Comparison of ENCODE assay signal across 8 mouse cellular contexts in the genomic region with DNA sequence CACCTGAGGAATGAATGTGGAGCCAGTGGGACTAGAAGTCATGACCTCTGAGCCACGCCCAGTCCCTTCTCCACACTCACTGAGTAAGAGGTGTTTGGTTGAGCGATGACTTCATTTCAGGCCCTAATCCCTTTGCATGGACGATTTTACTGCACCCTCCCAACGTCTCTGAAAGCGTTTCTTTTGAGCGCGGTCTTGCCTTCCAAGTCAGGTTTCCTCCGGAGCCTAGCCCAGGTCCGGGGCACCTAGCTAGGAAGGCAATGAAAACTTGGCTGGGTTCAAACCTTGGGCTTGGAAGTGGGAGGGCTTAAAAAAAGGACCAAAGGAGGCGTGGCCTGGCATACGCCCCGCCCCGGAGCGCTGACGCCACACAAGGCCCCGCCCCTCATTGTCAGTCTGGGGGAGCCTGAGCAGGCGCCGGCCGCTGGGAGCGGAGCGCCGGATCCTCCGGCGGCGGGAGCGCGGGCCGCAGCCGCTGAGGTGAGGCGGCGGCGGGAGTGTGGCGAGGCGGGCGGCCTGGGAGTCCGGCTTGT. TPM values are rescaled to one million over a fixed set of nuclear protein-coding genes. Genes with fewer than 3 reads are reported as not detected.
DNase-seq lines count a peak whose midpoint lies in the region; ATAC-seq lines count a peak whose summit lies in the region.

Luzp1 (plus strand) TSS at position 391 of the 533 bp plus-strand sequence.

- no peaks in the 10 kb centered on the region for H3K36me3 ChIP-seq in heart, embryonic 10.5 days
- no peaks in the 10 kb centered on the region for H3K36me3 ChIP-seq in kidney, embryonic 15.5 days

- H3K4me1 ChIP-seq in heart, embryonic 10.5 days, result peaks cover 44% of the 10 kb centered on the region
- H3K4me1 ChIP-seq in kidney, embryonic 15.5 days, result peaks cover 48% of the 10 kb centered on the region

- peak; percentile 84 for DNase-seq in A20 (ENCODE audit: low read depth, low spot score)
- DNase-seq in brain, adult 2 months (ENCODE audit: low read depth, low spot score), result peak; percentile 96
- peak; percentile 95 for DNase-seq in heart, embryonic 10.5 days (ENCODE audit: low spot score)
- DNase-seq in liver, result peak; percentile 91
- peak; percentile 85 to 92 for DNase-seq in spleen, postnatal 4 days (ENCODE audit: low spot score in 2 of 2)

- peak within 1 kb of the TSS; percentile 65 for H3K4me2 ChIP-seq in kidney, embryonic 15.5 days

- no peaks in the 10 kb centered on the region for H3K9me3 ChIP-seq in heart, embryonic 10.5 days
- H3K9me3 ChIP-seq in kidney, embryonic 15.5 days (replicated peaks), result no peaks in the 10 kb centered on the region

- peak within 1 kb of the TSS; percentile 98 for H3K27ac ChIP-seq in heart, embryonic 10.5 days
- peak within 1 kb of the TSS; percentile 98 for H3K27ac ChIP-seq in kidney, embryonic 15.5 days

- peaks cover 9% of the 10 kb centered on the region for H3K27me3 ChIP-seq in heart, embryonic 10.5 days (ENCODE audit: insufficient read depth, poor library complexity, severe bottlenecking)
- peaks cover 3% of the 10 kb centered on the region; the same call in 1 of the 2 replicates for H3K27me3 ChIP-seq in kidney, embryonic 15.5 days

- peak within 1 kb of the TSS; percentile 98 for H3K4me3 ChIP-seq in heart, embryonic 10.5 days
- H3K4me3 ChIP-seq in kidney, embryonic 15.5 days (replicated peaks), result peak within 1 kb of the TSS; percentile 72

- ATAC-seq in erythroblast, adult 5-6 weeks (replicated peaks; ENCODE audit: low FRiP score, poor library complexity, severe bottlenecking), result peak; percentile 60
- ATAC-seq in kidney, embryonic 15.5 days (replicated peaks; ENCODE audit: low FRiP score), result peak; percentile 92
- peak; percentile 96 for ATAC-seq in monocyte, adult 5-6 weeks (replicated peaks; ENCODE audit: insufficient number of reproducible peaks, low FRiP score, low TSS enrichment, poor library complexity, severe bottlenecking)

- H3K9ac ChIP-seq in kidney, embryonic 15.5 days, result peak within 1 kb of the TSS; percentile 95

- WGBS in heart, embryonic 10.5 days, result 2% methylated on average over 36 of the region's 36 CpGs
- WGBS in kidney, embryonic 15.5 days, result 1% methylated on average over 35 of the region's 36 CpGs

RNA-seq across cellular contexts. Expression of gene Luzp1, which starts in this region (rescaled TPM):
- 0.42 and 1.2 TPM in 2 replicates for total RNA-seq in erythroblast, adult 5-6 weeks (2015; ENCODE audit: low replicate concordance)
- 1.0 and 10.7 TPM in 2 replicates for total RNA-seq in erythroblast, adult 5-6 weeks (2017; ENCODE audit: low replicate concordance)
- polyA plus RNA-seq in heart, embryonic 10.5 days (2016; fragmentation: Nextera tagmentation; extraction: Ambion mirVana), result 96.4 and 126 TPM in 2 replicates
- polyA plus RNA-seq in kidney, embryonic 15.5 days (2015; fragmentation: Nextera tagmentation; extraction: Ambion mirVana), result 134 and 146 TPM in 2 replicates
- total RNA-seq in monocyte, adult 5-6 weeks (2017), result 9.5 to 22.4 TPM (median 11.4 TPM) in 3 replicates

Comparison
In these comparisons a context has a peak if more than half of its experiments do, and no peak if none do; other contexts are left out.
1. Peak in every context shown above with its lines: DNase-seq, ATAC-seq, H3K4me3 ChIP-seq and H3K27ac ChIP-seq.